Mouse (Mus musculus): ENCODE measurements around the gene Tesk1.

- TF ChIP-seq CTCF (conservative IDR thresholded peaks at IDR 0.05 in 1 of 2, IDR thresholded peaks at IDR 0.05 in 1 of 2; ENCODE audit: low read depth in 2 of 2, low read length in 2 of 2) (no peak), POLR2A (IDR thresholded peaks at IDR 0.05; ENCODE audit: low read depth, low read length) (no peak), NRF1 (IDR thresholded peaks at IDR 0.05; ENCODE audit: low read depth, low read length) (no peak), CHD2 (IDR thresholded peaks at IDR 0.05; ENCODE audit: low read length) (no peak), TCF12 (IDR thresholded peaks at IDR 0.05; ENCODE audit: low read depth, low read length) (no peak)
Measured at GRCm38 (mm10) chr4:43399391-43400131, 42.2 kb upstream of the Tesk1 start.
